Mouse (Mus musculus) limb, embryonic 13.5 days (tissue): Measurements from ENCODE around the gene Lrrc49. TPM values are rescaled to one million over a fixed set of nuclear protein-coding genes. Genes with fewer than 3 reads are reported as not detected.

Experiments
- ATAC-seq: fragments of 200-750 bp; cut with Nextera tagmentation; 2 replicates; pipeline ENCODE4 v1.8.0; 2017; ENCODE audit warnings: low read depth, moderate number of reproducible peaks, moderate TSS enrichment; ENCODE audit not compliant: low FRiP score
- H3K27ac ChIP-seq: fragments of 300-500 bp; sonication (generic); 2 replicates; pipeline ENCODE4 v1.5.1; 2015; ENCODE audit warnings: inconsistent platforms, mild to moderate bottlenecking, moderate library complexity
- H3K27me3 ChIP-seq: fragments of 300-500 bp; sonication (generic); 2 replicates; pipeline ENCODE4 v1.6.1; 2015; ENCODE audit warnings: mild to moderate bottlenecking, inconsistent platforms
- H3K36me3 ChIP-seq: fragments of 300-500 bp; sonication (generic); 2 replicates; pipeline ENCODE4 v1.6.1; 2015; ENCODE audit warnings: inconsistent platforms, mild to moderate bottlenecking, moderate library complexity
- H3K4me1 ChIP-seq: fragments of 300-500 bp; sonication (generic); 2 replicates; pipeline ENCODE4 v1.6.1; 2015; ENCODE audit warnings: inconsistent platforms
- H3K4me2 ChIP-seq: fragments of 300-500 bp; sonication (generic); replicated peaks from 2 replicates; pipeline ENCODE4 v1.6.1; 2015; ENCODE audit warnings: inconsistent platforms, mild to moderate bottlenecking, moderate library complexity
- H3K4me3 ChIP-seq: fragments of 300-500 bp; sonication (generic); 2 replicates; pipeline ENCODE4 v1.5.1; 2015; ENCODE audit warnings: moderate library complexity, mild to moderate bottlenecking, inconsistent platforms
- H3K9ac ChIP-seq: fragments of 300-500 bp; sonication (generic); 2 replicates; pipeline ENCODE4 v1.6.1; 2015; ENCODE audit warnings: mild to moderate bottlenecking, inconsistent platforms
- H3K9me3 ChIP-seq: fragments of 300-500 bp; sonication (generic); 2 replicates; pipeline ENCODE4 v1.6.1; 2016; ENCODE audit warnings: inconsistent platforms
- WGBS: fragments of 180-500 bp; shearing (Covaris S2); methylation state at CpG from one replicate; pipeline ENCODE4 v1.1.7; 2015; 5-methylcytosine and 5-hydroxymethylcytosine counted together
- polyA plus RNA-seq: library from polyadenylated mRNA; unstranded; fragments of >200 nt; fragmentation: Nextera tagmentation; extraction: Ambion mirVana; gene quantifications from 2 replicates; pipeline ENCODE4 v1.2.1, GENCODE M21; 2015

Gene Lrrc49
- polyA plus RNA-seq, 1 experiment from 2014 or later: 16.9 TPM

DNA sequence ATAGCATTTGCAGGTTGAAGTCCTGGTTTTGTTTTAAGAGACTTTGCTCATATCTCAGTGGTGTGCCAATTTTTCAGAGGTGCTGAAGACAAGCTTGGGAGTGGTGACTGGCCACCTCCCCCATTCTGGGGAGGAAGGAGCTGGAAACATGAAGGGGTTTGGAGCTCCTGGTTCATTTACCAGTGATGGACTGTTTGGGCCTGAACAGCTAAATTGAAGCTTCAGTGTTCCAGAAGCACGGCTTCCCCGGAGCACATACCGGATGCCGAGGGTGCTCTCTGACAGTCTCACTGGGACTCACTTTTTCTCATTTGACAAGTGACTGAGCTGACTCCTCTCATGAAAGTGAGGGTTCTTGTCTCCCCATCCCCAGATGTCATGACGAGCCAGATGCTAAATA is 20.6 kb upstream of the Lrrc49 start:
- Histone ChIP-seq H3K9me3 (no peaks in the 10 kb centered on the region), H3K9ac (no peak overlapping the region), H3K36me3 (no peaks in the 10 kb centered on the region), H3K27me3 (peaks cover 12% of the 10 kb centered on the region), H3K4me3 (no peak overlapping the region), H3K4me2 (no peak overlapping the region), H3K4me1 (peaks cover 14% of the 10 kb centered on the region), H3K27ac (no peak overlapping the region)
- WGBS: 83% methylated on average over 5 of the region's 5 CpGs
- no peak for ATAC-seq

DNA sequence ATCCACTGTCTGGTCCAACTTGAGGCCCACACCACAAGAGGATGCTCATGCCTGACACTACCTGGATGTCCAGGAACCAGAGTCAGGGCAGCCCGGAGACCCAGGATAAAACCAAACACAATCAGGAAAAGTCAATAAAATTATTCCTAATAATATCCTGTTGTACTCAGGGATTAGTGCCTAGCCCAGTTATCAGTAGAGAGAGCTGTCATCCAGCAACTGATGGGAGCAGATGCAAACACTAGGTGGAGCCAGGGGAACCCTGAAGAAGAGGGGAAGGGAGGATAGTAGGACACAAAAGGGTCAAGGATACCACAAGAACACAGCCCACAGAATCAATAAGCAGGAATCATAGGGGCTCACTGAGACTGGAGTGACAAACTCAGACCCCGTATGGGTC is 19.6 kb upstream of the Lrrc49 start:
- Histone ChIP-seq H3K4me3 (no peak overlapping the region), H3K9me3 (no peaks in the 10 kb centered on the region), H3K27ac (no peak overlapping the region), H3K4me1 (peaks cover 6% of the 10 kb centered on the region), H3K27me3 (peaks cover 8% of the 10 kb centered on the region), H3K36me3 (no peaks in the 10 kb centered on the region), H3K9ac (no peak overlapping the region), H3K4me2 (no peak overlapping the region)
- no peak for ATAC-seq
- WGBS: 90% methylated on average over 2 of the region's 2 CpGs

DNA sequence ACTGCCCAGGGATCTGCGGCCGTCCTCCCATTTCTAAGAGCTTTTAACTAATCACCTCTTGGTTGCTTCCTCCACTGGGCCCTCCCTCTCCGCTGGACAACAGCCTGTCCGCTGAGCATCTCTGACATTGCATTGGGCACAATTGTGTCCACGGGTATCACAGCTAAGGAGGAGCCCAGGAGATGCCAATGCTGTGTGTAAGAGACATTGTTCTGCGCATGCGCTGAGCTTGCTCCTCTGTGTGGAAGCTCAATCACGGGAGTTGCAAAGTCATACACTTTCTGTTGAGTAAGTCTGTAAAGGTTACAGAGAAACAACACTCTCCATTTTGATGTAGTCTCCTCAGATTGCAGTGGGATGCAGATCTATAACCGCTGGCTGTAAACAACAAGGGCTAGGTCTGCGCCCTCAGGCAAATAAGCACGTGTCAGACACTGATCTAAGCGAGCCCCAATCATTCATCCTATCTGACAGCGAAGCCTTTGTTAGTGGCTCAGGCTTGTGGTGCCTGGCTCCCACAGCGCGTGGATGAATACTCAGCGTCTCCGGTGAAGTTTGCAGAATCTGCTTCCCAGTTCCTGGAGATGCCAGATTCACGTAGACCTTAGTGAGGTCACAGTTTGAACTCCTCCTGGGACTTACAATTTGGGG is 11.7 kb upstream of the Lrrc49 start:
- H3K36me3 ChIP-seq: no peaks in the 10 kb centered on the region
- H3K4me1 ChIP-seq: no peaks in the 10 kb centered on the region
- WGBS: 74% methylated on average over 18 of the region's 18 CpGs
- H3K4me2 ChIP-seq: no peak overlapping the region
- no peak overlapping the region for H3K4me3 ChIP-seq
- no peak overlapping the region for H3K9ac ChIP-seq
- H3K27me3 ChIP-seq: no peaks in the 10 kb centered on the region
- H3K27ac ChIP-seq: no peak overlapping the region
- no peaks in the 10 kb centered on the region; the same call in 1 of the 2 replicates for H3K9me3 ChIP-seq
- no peak for ATAC-seq

DNA sequence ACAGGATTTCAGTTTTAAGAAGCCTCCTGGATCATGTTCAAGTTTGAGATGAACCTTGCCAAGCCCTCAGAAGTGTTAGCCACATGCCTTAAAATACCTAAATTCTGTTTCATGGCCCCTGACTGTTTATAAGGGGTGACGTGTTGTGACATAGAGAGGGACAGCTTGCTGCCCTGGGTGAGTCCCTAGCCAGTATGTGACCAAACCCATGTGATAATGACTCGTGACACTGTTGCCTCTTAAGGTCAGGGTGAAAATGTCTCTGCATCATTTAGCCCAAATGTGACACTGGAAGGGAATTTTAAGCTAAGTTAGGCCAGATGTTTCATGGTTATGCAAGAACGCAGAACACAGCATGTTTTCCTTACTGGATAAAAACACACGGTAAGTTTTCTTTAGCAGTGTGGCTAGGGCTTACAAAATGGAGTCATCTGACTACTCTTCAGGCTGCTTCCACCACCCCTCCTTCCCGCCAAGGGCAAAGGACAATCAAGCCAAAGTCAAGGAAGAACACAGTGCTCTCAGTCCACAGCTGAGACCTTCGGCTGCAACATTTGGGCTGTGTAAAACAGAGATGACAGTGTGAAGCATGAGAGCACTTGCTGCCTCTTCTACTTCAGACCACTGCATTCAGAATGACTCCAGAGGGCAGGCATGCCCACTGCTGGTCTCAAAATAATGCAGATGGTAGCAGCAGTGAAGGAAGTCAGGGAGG is 8.5 kb upstream of the Lrrc49 start:
- H3K4me2 ChIP-seq: no peak overlapping the region
- no peak overlapping the region for H3K9ac ChIP-seq
- H3K27ac ChIP-seq: no peak overlapping the region
- 0 out of 2 replicates have a peak, but pooled peaks cover 7% of the 10 kb centered on the region for H3K27me3 ChIP-seq
- 62% methylated on average over 6 of the region's 6 CpGs for WGBS
- ATAC-seq: no peak
- H3K4me1 ChIP-seq: no peaks in the 10 kb centered on the region
- H3K4me3 ChIP-seq: no peak overlapping the region
- H3K9me3 ChIP-seq: no peaks in the 10 kb centered on the region; the same call in 1 of the 2 replicates
- no peaks in the 10 kb centered on the region for H3K36me3 ChIP-seq

DNA sequence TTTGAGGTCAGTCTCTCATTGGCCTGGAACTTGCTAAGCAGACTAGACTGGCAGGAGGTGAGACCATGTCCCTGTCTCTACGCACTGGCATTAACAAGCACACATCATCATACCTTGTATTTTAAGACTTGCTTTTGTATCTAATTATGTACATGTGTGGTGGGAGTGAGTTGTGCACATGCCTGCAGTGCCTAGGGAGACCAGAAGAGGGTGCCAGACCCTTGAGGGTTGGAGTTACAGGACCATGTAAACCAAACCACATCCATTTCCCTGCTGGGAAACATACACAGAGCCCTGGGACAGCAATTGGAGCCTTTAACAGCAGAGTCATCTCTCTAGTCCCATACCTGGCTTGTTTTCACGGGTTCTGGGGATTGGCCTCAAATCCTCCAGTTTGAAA is 6.0 kb upstream of the Lrrc49 start:
- Histone ChIP-seq H3K9me3 (no peaks in the 10 kb centered on the region), H3K27ac (no peak overlapping the region), H3K36me3 (no peaks in the 10 kb centered on the region), H3K27me3 (0 out of 2 replicates have a peak, but pooled peaks cover 7% of the 10 kb centered on the region), H3K9ac (no peak overlapping the region), H3K4me1 (no peaks in the 10 kb centered on the region), H3K4me3 (no peak overlapping the region), H3K4me2 (no peak overlapping the region)
- 50% methylated on average over 2 of the region's 2 CpGs for WGBS
- no peak for ATAC-seq

DNA sequence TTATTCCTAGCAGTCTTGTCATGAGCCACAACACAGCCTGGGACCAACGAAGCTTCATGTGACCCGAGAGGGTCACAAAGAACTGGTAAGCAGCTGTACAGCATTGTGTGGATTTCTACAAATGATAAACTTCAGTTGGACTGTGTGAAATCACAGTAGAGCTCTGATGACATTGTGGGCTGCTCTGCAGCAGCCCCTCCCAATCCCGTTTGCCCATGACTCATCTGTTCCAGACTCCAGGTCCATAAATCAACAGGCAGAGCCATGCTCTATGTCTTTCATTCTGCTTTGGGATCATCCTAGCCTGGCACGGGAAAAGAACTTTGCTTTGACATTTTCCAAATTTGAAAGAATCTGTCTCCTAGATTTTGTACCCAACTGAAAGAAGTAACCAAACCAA is 4.7 kb upstream of the Lrrc49 start:
- H3K36me3 ChIP-seq: no peaks in the 10 kb centered on the region
- 62% methylated on average over 4 of the region's 4 CpGs for WGBS
- H3K9me3 ChIP-seq: no peaks in the 10 kb centered on the region
- no peak overlapping the region for H3K27ac ChIP-seq
- H3K27me3 ChIP-seq: 0 out of 2 replicates have a peak, but pooled peaks cover 7% of the 10 kb centered on the region
- H3K4me3 ChIP-seq: no peak overlapping the region
- no peak for ATAC-seq
- H3K4me2 ChIP-seq: no peak overlapping the region
- no peak overlapping the region for H3K9ac ChIP-seq
- peaks cover 5% of the 10 kb centered on the region; the same call in 1 of the 2 replicates for H3K4me1 ChIP-seq

DNA sequence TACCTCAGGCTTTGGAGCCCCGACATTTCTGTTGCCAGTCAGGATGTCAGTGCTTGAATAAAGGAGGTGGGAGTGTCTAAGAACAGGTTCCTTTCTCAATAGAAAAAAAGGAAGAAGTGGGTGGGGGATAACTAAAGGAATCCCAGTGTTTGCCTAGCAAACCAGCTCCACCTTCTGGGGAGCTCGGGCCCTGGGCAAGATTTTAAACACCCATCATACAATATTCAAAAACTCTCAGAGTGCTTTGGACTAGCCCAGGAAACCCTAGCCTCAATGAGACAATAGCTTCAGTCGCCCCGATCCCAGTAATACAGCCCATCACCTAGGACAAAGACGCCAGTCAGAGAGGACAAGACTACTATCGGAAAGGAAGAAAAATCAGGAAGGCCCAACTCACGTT is 543 bp downstream of the Lrrc49 start:
- Histone ChIP-seq H3K4me2 (peak overlapping the region; percentile 68), H3K9ac (peak overlapping the region; percentile 60), H3K27me3 (no peaks in the 10 kb centered on the region), H3K9me3 (no peaks in the 10 kb centered on the region), H3K4me3 (peak overlapping the region; percentile 71), H3K27ac (peak overlapping the region; percentile 61), H3K4me1 (peaks cover 5% of the 10 kb centered on the region; the same call in 1 of the 2 replicates), H3K36me3 (peaks cover 8% of the 10 kb centered on the region; the same call in 1 of the 2 replicates)
- whole genome bisulfite sequencing: 3% methylated on average over 7 of the region's 7 CpGs
- peak; percentile 62; the same call in 1 of the 2 replicates for ATAC-seq

DNA sequence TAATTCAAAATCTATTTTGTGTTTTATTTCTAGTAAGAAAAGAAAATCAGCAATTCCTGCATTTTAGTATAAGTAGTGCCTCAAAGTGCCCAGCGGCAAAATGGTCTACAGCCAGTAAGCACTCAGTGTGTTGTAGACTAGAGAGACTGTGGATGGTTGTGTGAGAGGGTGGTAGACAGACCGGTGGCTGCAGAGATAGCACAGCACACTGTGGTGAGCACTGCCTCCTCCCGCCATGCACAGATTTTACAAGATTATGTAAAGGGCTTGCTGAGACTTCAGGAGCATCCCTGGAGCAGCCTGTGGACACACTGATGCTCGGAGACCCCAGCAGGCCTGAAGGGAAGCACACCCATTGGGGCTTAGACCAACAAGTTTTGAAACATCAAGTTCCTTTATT is 5.2 kb downstream of the Lrrc49 start:
- no peaks in the 10 kb centered on the region for H3K9me3 ChIP-seq
- peaks cover 34% of the 10 kb centered on the region for H3K36me3 ChIP-seq
- H3K4me1 ChIP-seq: no peaks in the 10 kb centered on the region
- no peaks in the 10 kb centered on the region for H3K27me3 ChIP-seq
- H3K27ac ChIP-seq: no peak overlapping the region
- WGBS: 91% methylated on average over 4 of the region's 4 CpGs
- H3K4me2 ChIP-seq: no peak overlapping the region
- ATAC-seq: no peak
- no peak overlapping the region for H3K4me3 ChIP-seq
- H3K9ac ChIP-seq: no peak overlapping the region

DNA sequence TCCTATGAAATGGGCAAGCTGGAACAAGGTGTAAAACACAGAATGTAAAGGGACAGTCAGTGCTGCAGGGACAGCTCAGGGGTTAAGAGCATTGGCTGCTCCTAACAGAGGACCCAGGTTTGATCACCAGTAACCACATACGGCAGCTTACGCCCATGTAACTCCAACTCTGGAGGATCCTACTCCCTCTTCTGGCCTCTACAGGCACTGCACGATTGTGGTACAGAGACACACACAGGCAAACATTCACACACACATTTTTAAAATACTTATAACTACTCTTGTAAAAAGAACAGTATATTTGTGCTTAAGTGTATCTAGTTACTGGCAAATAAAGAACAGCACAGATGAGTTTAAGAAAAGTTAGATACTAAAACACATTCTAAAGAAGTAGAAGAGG is 7.0 kb downstream of the Lrrc49 start:
- Histone ChIP-seq H3K4me3 (no peak overlapping the region), H3K27me3 (no peaks in the 10 kb centered on the region), H3K4me2 (no peak overlapping the region), H3K9me3 (no peaks in the 10 kb centered on the region), H3K9ac (no peak overlapping the region), H3K4me1 (no peaks in the 10 kb centered on the region), H3K27ac (no peak overlapping the region), H3K36me3 (peaks cover 46% of the 10 kb centered on the region)
- ATAC-seq: no peak
- 85% methylated on average over 3 of the region's 3 CpGs for WGBS

DNA sequence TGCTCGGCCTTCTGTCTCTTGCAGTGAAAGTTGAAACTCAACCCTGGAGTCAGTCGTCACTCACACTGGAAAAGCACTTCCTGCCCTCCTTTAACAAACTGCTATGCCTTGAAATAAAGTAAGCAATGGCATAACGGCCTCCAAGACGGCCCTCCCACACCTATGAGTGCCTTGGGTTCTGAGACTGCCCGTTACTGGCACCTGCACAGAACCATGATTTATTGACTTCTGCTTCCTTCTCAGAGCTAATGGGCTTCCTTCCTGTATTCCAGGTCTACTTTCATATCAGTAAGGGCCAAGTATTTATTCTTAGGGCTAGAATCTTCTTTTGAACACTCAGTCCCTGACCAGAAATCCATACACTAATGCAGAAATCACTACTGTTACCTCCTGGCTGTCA is 9.0 kb downstream of the Lrrc49 start:
- no peaks in the 10 kb centered on the region for H3K27me3 ChIP-seq
- 65% methylated on average over 5 of the region's 5 CpGs for WGBS
- no peak overlapping the region for H3K4me3 ChIP-seq
- H3K9ac ChIP-seq: no peak overlapping the region
- H3K4me1 ChIP-seq: no peaks in the 10 kb centered on the region
- H3K4me2 ChIP-seq: no peak overlapping the region
- no peak overlapping the region for H3K27ac ChIP-seq
- no peak for ATAC-seq
- peaks cover 47% of the 10 kb centered on the region for H3K36me3 ChIP-seq
- H3K9me3 ChIP-seq: no peaks in the 10 kb centered on the region

DNA sequence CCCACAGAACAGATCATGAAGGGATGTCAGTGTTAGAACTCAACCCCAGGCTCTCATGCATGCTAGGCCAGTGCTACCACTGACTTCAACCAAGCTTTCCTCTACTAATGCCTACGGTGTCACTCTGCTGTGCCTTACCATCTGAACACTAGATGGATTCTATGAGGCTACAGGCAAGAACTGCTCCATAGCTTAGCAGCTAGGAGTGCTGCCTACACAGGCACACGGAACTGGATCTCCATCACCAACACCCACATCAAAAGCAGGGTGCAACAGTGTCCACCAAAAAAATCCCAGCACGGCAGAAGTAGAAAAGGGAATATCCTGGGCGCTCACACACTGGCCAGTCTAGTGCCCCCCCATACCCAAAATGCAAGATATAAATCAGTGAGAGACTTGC is 11.5 kb downstream of the Lrrc49 start:
- Histone ChIP-seq H3K27me3 (no peaks in the 10 kb centered on the region), H3K4me3 (no peak overlapping the region), H3K36me3 (peaks cover 51% of the 10 kb centered on the region), H3K4me2 (no peak overlapping the region), H3K27ac (no peak overlapping the region), H3K9ac (no peak overlapping the region), H3K4me1 (no peaks in the 10 kb centered on the region), H3K9me3 (no peaks in the 10 kb centered on the region)
- 91% methylated on average over 4 of the region's 4 CpGs for WGBS
- no peak for ATAC-seq

DNA sequence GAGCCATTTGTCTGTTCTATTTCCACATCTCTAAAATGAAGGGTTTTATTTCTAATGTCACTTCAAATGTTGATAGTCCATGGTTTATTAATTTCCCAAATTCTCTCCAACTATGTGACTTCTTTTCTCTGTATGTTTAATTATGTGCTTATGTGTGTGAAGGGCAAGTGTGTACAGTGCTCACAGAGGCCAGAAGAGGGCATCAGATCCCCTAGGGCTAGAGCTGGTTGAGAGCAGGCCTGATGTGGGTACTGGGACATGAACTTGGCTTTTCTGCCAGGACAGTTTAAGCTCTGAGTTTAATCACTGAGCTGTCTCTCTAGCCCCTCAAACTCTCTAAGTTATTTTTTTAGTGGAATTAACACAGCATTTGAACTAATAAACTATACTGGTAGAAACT is 13.2 kb downstream of the Lrrc49 start:
- H3K36me3 ChIP-seq: peaks cover 41% of the 10 kb centered on the region
- H3K27ac ChIP-seq: no peak overlapping the region
- ATAC-seq: no peak
- H3K9me3 ChIP-seq: no peaks in the 10 kb centered on the region
- no peak overlapping the region for H3K4me3 ChIP-seq
- no peaks in the 10 kb centered on the region for H3K4me1 ChIP-seq
- no peak overlapping the region for H3K4me2 ChIP-seq
- no peaks in the 10 kb centered on the region for H3K27me3 ChIP-seq
- H3K9ac ChIP-seq: no peak overlapping the region

DNA sequence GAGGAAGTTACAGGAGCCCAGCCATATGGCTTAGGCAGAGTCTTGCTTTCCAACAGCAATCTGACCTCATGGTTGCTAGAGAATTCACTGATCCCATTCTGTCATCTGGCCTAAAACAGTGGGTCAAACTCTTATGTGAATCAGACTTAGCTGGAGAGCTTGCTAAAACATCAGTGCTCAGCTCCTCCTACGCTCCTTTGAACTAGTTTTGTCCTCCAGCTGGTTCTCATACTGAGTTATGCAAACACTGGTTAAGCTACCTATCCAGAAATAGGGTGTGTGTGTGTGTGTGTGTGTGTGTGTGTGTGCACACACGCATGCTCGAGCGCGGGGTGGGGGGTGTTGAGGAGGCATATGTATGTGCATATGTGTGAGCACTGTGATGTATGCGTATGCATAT is 15.4 kb downstream of the Lrrc49 start:
- ATAC-seq: no peak
- WGBS: 94% methylated on average over 6 of the region's 6 CpGs
- Histone ChIP-seq H3K27ac (no peak overlapping the region), H3K27me3 (no peaks in the 10 kb centered on the region), H3K9ac (no peak overlapping the region), H3K4me2 (no peak overlapping the region), H3K4me1 (no peaks in the 10 kb centered on the region), H3K4me3 (no peak overlapping the region), H3K36me3 (peaks cover 35% of the 10 kb centered on the region), H3K9me3 (no peaks in the 10 kb centered on the region)
